ENCODE assay signal across 12 mouse cellular contexts in genomic region chr7:80204362-80204761, GRCm38 (mm10). TPM values are rescaled to one million over a fixed set of nuclear protein-coding genes. Genes with fewer than 3 reads are reported as not detected.
DNase-seq lines count a peak whose midpoint lies in the region; ATAC-seq and TF ChIP-seq lines count a peak whose summit lies in the region.
"Had no signal": no experiment of that assay in that cellular context is flagged by ENCODE, and none has a peak within 500 bp of the region (broad histone marks: within the 10 kb centered on the region; RNA-seq: fewer than 3 reads in every experiment).

No protein-coding gene starts in this region.

- 68% methylated on average over 4 of the region's 4 CpGs for WGBS in heart, embryonic 10.5 days
- WGBS in thymus, adult 2 months, result 8% methylated on average over 4 of the region's 4 CpGs
- WGBS in hindbrain, embryonic 14.5 days, result 77% methylated on average over 4 of the region's 4 CpGs
- WGBS in stomach, postnatal 0 days, result 72% methylated on average over 4 of the region's 4 CpGs

- H3K4me2 ChIP-seq in hindbrain, embryonic 14.5 days (replicated peaks), result no peak overlapping the region
- no peak overlapping the region for H3K4me2 ChIP-seq in stomach, postnatal 0 days (replicated peaks; ENCODE audit: low read depth)

- H3K27me3 ChIP-seq in heart, embryonic 10.5 days (ENCODE audit: insufficient read depth, poor library complexity, severe bottlenecking), result no peaks in the 10 kb centered on the region
- H3K27me3 ChIP-seq in thymus, adult 2 months (ENCODE audit: control insufficient read depth, insufficient read depth, low read length), result no peaks in the 10 kb centered on the region
- no peaks in the 10 kb centered on the region for H3K27me3 ChIP-seq in hindbrain, embryonic 14.5 days (ENCODE audit: control insufficient read depth, insufficient read depth, low read length)
- H3K27me3 ChIP-seq in stomach, postnatal 0 days (ENCODE audit: control insufficient read depth, insufficient read depth, low read length), result no peaks in the 10 kb centered on the region
- H3K27me3 ChIP-seq: neural tube, embryonic 12.5 days had no signal

- no peak for TF ChIP-seq CTCF in thymus, adult 2 months (IDR thresholded peaks at IDR 0.05; ENCODE audit: borderline replicate concordance, control insufficient read depth, extremely low read depth, insufficient read depth, low read length, poor library complexity)
- TF ChIP-seq CTCF in stomach, postnatal 0 days (IDR thresholded peaks at IDR 0.05; ENCODE audit: low read depth), result no peak

- no peak for ATAC-seq in hindbrain, embryonic 14.5 days (ENCODE audit: low FRiP score)
- no peak for ATAC-seq in stomach, postnatal 0 days (ENCODE audit: low FRiP score, low TSS enrichment)

- no peaks in the 10 kb centered on the region for H3K9me3 ChIP-seq in heart, embryonic 10.5 days
- no peaks in the 10 kb centered on the region for H3K9me3 ChIP-seq in hindbrain, embryonic 14.5 days (ENCODE audit: control insufficient read depth, low read length)
- no peaks in the 10 kb centered on the region for H3K9me3 ChIP-seq in stomach, postnatal 0 days (ENCODE audit: control insufficient read depth, low read length)
- H3K9me3 ChIP-seq: limb, embryonic 10.5 days; neural tube, embryonic 12.5 days had no signal

- peaks cover 8% of the 10 kb centered on the region; the same call in 1 of the 2 replicates for H3K36me3 ChIP-seq in heart, embryonic 10.5 days
- no peaks in the 10 kb centered on the region for H3K36me3 ChIP-seq in thymus, adult 2 months (ENCODE audit: control insufficient read depth, insufficient read depth, low read length)
- no peaks in the 10 kb centered on the region for H3K36me3 ChIP-seq in hindbrain, embryonic 14.5 days (replicated peaks; ENCODE audit: control insufficient read depth, insufficient read depth)
- no peaks in the 10 kb centered on the region for H3K36me3 ChIP-seq in stomach, postnatal 0 days (ENCODE audit: control insufficient read depth, insufficient read depth, low read length)

- TF ChIP-seq EP300 in stomach, postnatal 0 days (optimal IDR thresholded peaks at IDR 0.05), result no peak

- TF ChIP-seq POLR2A in thymus, adult 2 months (IDR thresholded peaks at IDR 0.05; ENCODE audit: control insufficient read depth, extremely low read depth, insufficient read depth, low read length, poor library complexity), result no peak

- H3K9ac ChIP-seq in hindbrain, embryonic 14.5 days, result no peak overlapping the region
- no peak overlapping the region for H3K9ac ChIP-seq in stomach, postnatal 0 days (ENCODE audit: low read length)

- H3K4me1 ChIP-seq in heart, embryonic 10.5 days, result peaks cover 62% of the 10 kb centered on the region
- H3K4me1 ChIP-seq in thymus, adult 2 months (replicated peaks; ENCODE audit: control insufficient read depth, insufficient read depth, low read length), result peaks cover 88% of the 10 kb centered on the region
- peaks cover 68% of the 10 kb centered on the region for H3K4me1 ChIP-seq in hindbrain, embryonic 14.5 days (replicated peaks; ENCODE audit: control insufficient read depth, insufficient read depth, low read length)
- peaks cover 16% of the 10 kb centered on the region; the same call in 1 of the 2 replicates for H3K4me1 ChIP-seq in stomach, postnatal 0 days (replicated peaks; ENCODE audit: control insufficient read depth, insufficient read depth)

- H3K4me3 ChIP-seq in heart, embryonic 10.5 days, result no peak overlapping the region
- H3K4me3 ChIP-seq in thymus, adult 2 months (ENCODE audit: control insufficient read depth, insufficient read depth, low read length), result no peak overlapping the region
- no peak overlapping the region for H3K4me3 ChIP-seq in hindbrain, embryonic 14.5 days (replicated peaks; ENCODE audit: low read length)
- no peak overlapping the region for H3K4me3 ChIP-seq in stomach, postnatal 0 days (ENCODE audit: low read depth, low read length)
- H3K4me3 ChIP-seq: limb, embryonic 10.5 days; neural tube, embryonic 12.5 days had no signal

- DNase-seq in heart, embryonic 10.5 days (ENCODE audit: low spot score), result no peak
- DNase-seq in heart, adult 8-10 months (ENCODE audit: low spot score), result no peak
- DNase-seq in thymus, adult 2 months, result no peak
- DNase-seq in thymus, postnatal 4 days, result no peak
- DNase-seq in hindbrain, embryonic 14.5 days (ENCODE audit: low spot score), result no peak
- DNase-seq in stomach, postnatal 0 days (ENCODE audit: low spot score), result no peak
- DNase-seq in adrenal gland, postnatal 36 days, result no peak
- no peak for DNase-seq in frontal cortex, postnatal 10 days (ENCODE audit: low spot score in 2 of 2)
- DNase-seq: lung, postnatal 36 days; right cerebral cortex, postnatal 25 days had no signal

- peak overlapping the region; percentile 18; the same call in 1 of the 2 replicates for H3K27ac ChIP-seq in heart, embryonic 10.5 days
- H3K27ac ChIP-seq in thymus, adult 2 months (ENCODE audit: control insufficient read depth, insufficient read depth, low read length), result peak overlapping the region; percentile 15; the same call in 1 of the 2 replicates
- peak overlapping the region; percentile 27; the same call in 1 of the 2 replicates for H3K27ac ChIP-seq in hindbrain, embryonic 14.5 days
- 0 out of 2 replicates have a peak overlapping the region, but pooled peaks have one; percentile 18 for H3K27ac ChIP-seq in stomach, postnatal 0 days (replicated peaks)
- H3K27ac ChIP-seq: limb, embryonic 10.5 days had no signal

RNA-seq across cellular contexts. Expression of gene Sema4b, which starts 17.7 kb away (rescaled TPM):
- 7.8 and 8.9 TPM in 2 replicates for polyA plus RNA-seq in heart, embryonic 10.5 days (2016; fragmentation: Nextera tagmentation; extraction: Ambion mirVana)
- total RNA-seq in heart, adult 8-10 months (2022), result 10 to 100 TPM; 10.9 to 14.0 (median 11.7) TPM
- 37.4 and 44.1 TPM in 2 replicates for polyA plus RNA-seq in thymus, adult 2 months (2012; rRNA removed)
- 17.4 and 19.7 TPM in 2 replicates for polyA plus RNA-seq in hindbrain, embryonic 14.5 days (2014; fragmentation: Nextera tagmentation; extraction: Ambion mirVana)
- 19.4 and 19.9 TPM in 2 replicates for polyA plus RNA-seq in stomach, postnatal 0 days (2015; fragmentation: Nextera tagmentation; extraction: Ambion mirVana)
- 10 to 100 TPM; 47.3 to 57.2 TPM for total RNA-seq in adrenal gland, postnatal 36 days (2021)

RNA-seq across cellular contexts. Expression of gene Cib1, which starts 28.3 kb away (rescaled TPM):
- polyA plus RNA-seq in heart, embryonic 10.5 days (2016; fragmentation: Nextera tagmentation; extraction: Ambion mirVana), result 61.9 and 74.9 TPM in 2 replicates
- 10 to 100 TPM; 12.7 to 19.1 (median 16.5) TPM for total RNA-seq in heart, adult 8-10 months (2022)
- 152 and 192 TPM in 2 replicates for polyA plus RNA-seq in thymus, adult 2 months (2012; rRNA removed)
- polyA plus RNA-seq in hindbrain, embryonic 14.5 days (2014; fragmentation: Nextera tagmentation; extraction: Ambion mirVana), result 29.8 and 41.1 TPM in 2 replicates
- polyA plus RNA-seq in stomach, postnatal 0 days (2015; fragmentation: Nextera tagmentation; extraction: Ambion mirVana), result 187 and 189 TPM in 2 replicates
- total RNA-seq in adrenal gland, postnatal 36 days (2021), result 10 to 100 TPM; 65.1 to 70.1 TPM

RNA-seq across cellular contexts. Expression of gene Gdpgp1, which starts 28.3 kb away (rescaled TPM):
- 5.2 and 5.8 TPM in 2 replicates for polyA plus RNA-seq in heart, embryonic 10.5 days (2016; fragmentation: Nextera tagmentation; extraction: Ambion mirVana)
- total RNA-seq in heart, adult 8-10 months (2022), result 1 to 10 TPM; 1.7 to 2.1 (median 2.0) TPM
- 5.3 and 5.4 TPM in 2 replicates for polyA plus RNA-seq in thymus, adult 2 months (2012; rRNA removed)
- 3.4 and 3.8 TPM in 2 replicates for polyA plus RNA-seq in hindbrain, embryonic 14.5 days (2014; fragmentation: Nextera tagmentation; extraction: Ambion mirVana)
- 2.9 and 3.2 TPM in 2 replicates for polyA plus RNA-seq in stomach, postnatal 0 days (2015; fragmentation: Nextera tagmentation; extraction: Ambion mirVana)
- 1 to 10 TPM; 3.8 to 3.9 TPM for total RNA-seq in adrenal gland, postnatal 36 days (2021)

RNA-seq across cellular contexts. Expression of gene Ttll13, which starts 41.8 kb away (rescaled TPM):
- 0.54 and 0.84 TPM in 2 replicates for polyA plus RNA-seq in heart, embryonic 10.5 days (2016; fragmentation: Nextera tagmentation; extraction: Ambion mirVana)
- total RNA-seq in heart, adult 8-10 months (2022), result under 1 TPM; 0.19 to 0.72 (median 0.24) TPM
- polyA plus RNA-seq in thymus, adult 2 months (2012; rRNA removed), result 0.54 and 0.62 TPM in 2 replicates
- polyA plus RNA-seq in hindbrain, embryonic 14.5 days (2014; fragmentation: Nextera tagmentation; extraction: Ambion mirVana), result 1.3 and 1.7 TPM in 2 replicates
- 1.2 TPM in 2 replicates for polyA plus RNA-seq in stomach, postnatal 0 days (2015; fragmentation: Nextera tagmentation; extraction: Ambion mirVana)
- under 1 TPM; 0.59 to 0.83 TPM for total RNA-seq in adrenal gland, postnatal 36 days (2021)

RNA-seq across cellular contexts. Expression of gene Ngrn, which starts 56.7 kb away (rescaled TPM):
- polyA plus RNA-seq in heart, embryonic 10.5 days (2016; fragmentation: Nextera tagmentation; extraction: Ambion mirVana), result 45.7 and 47.2 TPM in 2 replicates
- total RNA-seq in heart, adult 8-10 months (2022), result 10 to 100 TPM; 26.2 to 28.6 (median 27.2) TPM
- 43.2 and 53.8 TPM in 2 replicates for polyA plus RNA-seq in thymus, adult 2 months (2012; rRNA removed)
- polyA plus RNA-seq in hindbrain, embryonic 14.5 days (2014; fragmentation: Nextera tagmentation; extraction: Ambion mirVana), result 67.8 and 70.4 TPM in 2 replicates
- 33.6 and 34.5 TPM in 2 replicates for polyA plus RNA-seq in stomach, postnatal 0 days (2015; fragmentation: Nextera tagmentation; extraction: Ambion mirVana)
- total RNA-seq in adrenal gland, postnatal 36 days (2021), result 10 to 100 TPM; 43.1 to 58.6 TPM
